Mouse (Mus musculus): ENCODE measurements around the gene Adprh.
A peak's percentile ranks its signal among the peaks of the same experiment; 100 is the strongest.

Adprh gene

DNA sequence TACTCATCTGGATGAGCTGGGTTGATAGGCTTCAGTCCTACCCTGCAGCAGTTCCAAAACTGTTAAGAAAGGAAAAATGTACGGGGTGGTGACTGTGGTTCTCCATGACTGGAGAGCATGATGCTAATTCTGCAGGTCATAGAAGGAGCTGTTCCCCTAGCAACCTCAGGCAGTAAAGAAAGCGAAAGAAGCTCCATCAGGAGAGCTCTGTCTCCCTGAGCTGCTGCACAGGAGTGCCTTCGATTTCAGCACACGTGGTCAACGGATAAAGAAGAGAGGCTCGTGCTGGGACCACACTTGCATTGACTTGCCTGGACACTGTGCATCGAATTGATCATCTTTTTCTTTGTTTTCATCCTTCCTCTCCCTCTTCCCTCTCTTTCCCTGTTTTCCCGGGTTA, 10.3 kb downstream of the Adprh start:
- no peak for DNase-seq (ENCODE audit: low read depth)

DNA sequence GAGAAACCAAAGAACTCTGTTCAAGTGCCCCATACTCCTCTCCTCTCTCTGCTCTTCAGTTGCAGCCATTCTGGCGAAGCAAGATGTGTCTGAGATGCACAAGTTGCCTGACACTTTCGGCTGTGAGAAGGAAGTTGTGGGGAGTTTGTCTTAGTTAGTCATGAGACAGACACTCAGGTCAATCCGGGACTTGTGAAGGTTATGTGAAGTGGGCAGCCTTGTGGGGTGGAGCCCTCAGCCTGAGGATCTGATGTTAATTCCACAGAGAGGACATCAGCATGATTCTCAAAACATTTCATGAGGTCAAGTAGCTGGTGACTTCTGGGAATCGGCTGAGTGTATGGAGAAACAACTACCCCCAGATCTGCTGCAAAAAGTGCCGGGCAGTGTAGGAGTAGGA, 10.9 kb downstream of the Adprh start:
- peak; percentile 29 for DNase-seq (ENCODE audit: low read depth)

- DNase-seq (ENCODE audit: low read depth) = no peak
Observed at GRCm38 (mm10) chr16:38440403-38440802, 12.1 kb downstream of the Adprh start.

DNA sequence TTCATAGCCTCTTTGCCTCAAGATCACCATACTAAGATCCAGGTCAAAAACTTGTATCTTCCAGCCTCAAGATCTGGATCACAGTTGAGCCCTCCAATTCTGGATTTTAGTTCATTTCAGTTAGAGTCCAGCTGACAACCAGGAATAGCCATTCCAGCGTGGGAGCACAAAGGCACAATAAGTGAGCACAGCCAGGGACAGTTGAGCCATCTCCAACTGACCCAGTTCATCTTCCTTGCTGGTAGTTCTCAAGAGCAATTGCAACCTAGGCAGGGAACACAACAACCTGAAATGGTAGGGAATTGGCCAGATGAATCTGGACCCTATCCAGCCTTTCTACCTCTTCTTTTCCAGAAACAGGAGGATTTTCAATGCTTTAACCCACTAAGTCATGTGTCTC, 13.3 kb downstream of the Adprh start:
- DNase-seq (ENCODE audit: low read depth) = no peak

DNA sequence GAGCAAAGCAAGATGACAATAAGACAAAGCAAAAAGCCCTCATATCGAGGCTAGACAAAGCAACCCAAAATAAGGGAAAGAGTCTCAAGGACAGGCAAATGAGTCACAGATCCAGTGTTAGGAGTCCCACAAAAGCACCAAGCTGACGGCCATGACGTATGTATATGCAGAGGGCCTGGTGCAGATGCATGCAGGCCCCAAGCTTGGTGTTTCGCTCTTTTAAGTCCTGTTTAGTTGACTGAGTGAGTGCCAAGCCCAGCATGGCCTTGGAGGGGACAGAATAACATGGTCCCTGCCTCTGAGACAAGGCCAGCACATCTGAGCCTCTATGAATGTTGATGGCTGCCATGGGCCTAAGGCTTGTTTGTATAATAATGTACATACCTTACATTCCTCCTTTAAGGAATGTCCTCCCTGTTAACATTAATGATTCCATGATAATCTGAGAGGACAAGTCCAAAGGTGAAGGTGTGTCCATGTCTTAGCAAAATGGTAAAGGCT, 18.2 kb downstream of the Adprh start:
- no peak for DNase-seq (ENCODE audit: low read depth)

GRCm38 (mm10) chr16:38433514-38433913, 19.0 kb downstream of the Adprh start:
- no peak for DNase-seq (ENCODE audit: low read depth)

GRCm38 (mm10) chr16:38432498-38433425, 19.7 kb downstream of the Adprh start, which contains the start of gene Pla1a:
TSS of gene Pla1a (minus strand) at chr16:38433145.
- no peak for DNase-seq (ENCODE audit: low read depth)

GRCm38 (mm10) chr16:38431446-38432185, 20.9 kb downstream of the Adprh start:
- no peak for DNase-seq (ENCODE audit: low read depth)

DNA sequence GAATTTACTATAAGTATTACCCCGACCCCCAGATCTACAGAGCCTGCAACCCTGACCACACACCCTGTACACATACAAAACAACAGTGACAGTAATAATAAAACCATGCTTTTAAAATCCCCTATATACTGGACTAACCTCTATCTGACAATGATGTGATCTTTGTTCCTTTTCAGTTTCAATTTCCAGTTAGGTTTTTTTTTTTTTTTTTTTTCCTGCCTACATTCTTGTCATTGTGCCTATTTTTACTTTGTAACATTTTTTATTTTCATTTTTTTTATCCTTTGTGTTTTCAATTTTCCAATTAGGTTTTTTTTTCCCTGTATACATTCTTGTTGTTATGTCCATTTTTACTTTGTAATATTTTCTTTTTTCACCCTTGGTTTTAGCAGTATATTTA, 26.7 kb downstream of the Adprh start:
- no peak for DNase-seq (ENCODE audit: low read depth)

- DNase-seq (ENCODE audit: low read depth) = no peak
Observed at GRCm38 (mm10) chr16:38425374-38425773, 27.1 kb downstream of the Adprh start.

GRCm38 (mm10) chr16:38414953-38415352, 37.5 kb downstream of the Adprh start:
- no peak for DNase-seq (ENCODE audit: low read depth)

DNA sequence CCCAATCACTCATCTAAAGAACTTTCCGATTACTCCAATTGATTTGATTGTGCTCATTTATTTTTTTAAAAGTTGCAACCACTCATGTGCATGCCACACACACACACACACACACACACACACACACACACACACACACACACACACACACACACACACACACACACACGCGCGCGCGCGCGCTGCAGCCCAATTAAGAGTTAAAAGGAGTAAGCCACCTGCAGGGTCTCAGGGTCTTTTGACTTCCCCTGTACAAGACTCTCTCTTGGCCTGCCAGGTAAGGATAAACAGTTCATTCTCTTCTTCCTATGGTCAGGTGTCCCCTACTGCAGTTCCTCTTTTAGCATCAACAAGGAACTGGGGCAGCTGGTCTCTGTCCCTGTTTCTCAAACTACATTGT, 44.1 kb downstream of the Adprh start:
- no peak for DNase-seq (ENCODE audit: low read depth)

DNA sequence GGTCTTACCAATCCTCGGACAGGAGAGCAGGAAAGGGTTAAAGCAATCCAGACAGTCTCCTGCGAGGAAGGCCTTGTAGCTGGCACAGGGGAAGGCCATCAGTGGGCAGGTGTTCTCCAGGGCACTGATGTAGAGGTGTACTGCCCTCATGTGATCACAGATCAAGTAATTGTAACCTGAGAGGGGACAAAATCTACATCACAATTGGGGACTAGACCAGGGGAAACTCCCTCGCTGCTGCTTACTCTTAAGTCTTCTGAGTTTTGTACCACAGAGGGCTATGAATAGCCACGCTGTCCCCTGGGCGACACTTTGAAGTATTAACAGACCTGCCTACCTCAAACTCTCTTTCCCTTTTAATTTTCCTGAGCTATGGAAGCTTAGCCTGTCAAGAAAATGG, 44.9 kb downstream of the Adprh start:
- DNase-seq (ENCODE audit: low read depth) = no peak

DNA sequence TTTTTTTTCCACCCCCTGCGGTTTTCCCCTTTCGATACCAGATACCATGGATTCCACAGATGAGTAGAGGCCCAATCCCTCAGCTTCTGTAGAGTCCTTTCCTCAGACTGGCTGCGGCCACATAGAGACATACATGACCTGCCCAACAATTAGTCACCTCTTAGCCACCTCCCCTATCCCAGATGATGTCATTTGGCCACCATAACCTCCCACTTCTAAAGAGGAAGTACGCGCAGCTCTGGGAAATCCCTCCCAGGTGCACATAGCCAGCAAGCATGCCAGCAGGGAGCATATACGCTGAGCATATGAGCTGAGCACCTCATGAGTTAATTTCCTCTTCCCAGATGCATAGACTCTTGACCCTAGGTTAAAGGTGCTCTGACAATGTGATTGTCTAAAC, 45.8 kb downstream of the Adprh start:
- DNase-seq (ENCODE audit: low read depth) = no peak

DNA sequence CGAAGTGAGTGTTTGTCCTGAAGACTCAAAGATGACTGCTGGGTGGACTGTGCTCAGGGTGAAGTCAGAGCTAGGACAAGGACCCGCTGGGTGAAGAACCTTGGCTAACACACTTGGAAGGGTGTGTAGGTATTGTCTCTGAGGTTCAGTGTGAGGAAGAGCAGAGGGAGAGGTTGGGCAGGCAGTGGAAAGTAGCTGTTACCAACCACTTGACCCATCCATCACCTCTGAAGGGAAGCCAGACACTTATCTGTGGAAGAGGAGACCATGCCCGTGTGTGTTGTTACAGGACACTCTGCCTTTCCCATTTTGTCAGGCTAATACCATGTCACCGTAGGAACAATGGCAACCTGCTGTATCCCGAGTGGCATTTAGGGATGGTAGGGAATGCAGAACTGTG, 46.2 kb downstream of the Adprh start:
- DNase-seq (ENCODE audit: low read depth) = no peak

DNA sequence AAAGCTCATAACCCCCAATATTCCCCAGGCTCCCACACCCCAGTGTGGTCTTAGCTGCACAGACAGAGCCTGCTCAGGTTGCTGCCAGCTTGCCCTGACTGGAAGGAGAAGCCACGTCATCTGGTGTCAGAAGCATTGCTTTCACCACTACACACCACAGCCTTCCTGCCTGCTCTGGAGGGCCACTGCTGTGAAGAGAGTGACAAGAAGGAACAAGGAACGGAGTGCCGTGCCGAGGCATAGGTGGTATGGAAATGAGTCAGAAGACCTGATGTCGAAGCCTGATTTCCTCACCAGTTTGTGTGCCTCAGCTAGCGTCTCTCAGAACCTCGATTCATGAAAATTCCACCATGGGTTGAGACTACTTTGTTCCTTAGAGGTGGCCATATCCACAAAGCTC, 48.9 kb downstream of the Adprh start:
- no peak for DNase-seq (ENCODE audit: low read depth)

DNA sequence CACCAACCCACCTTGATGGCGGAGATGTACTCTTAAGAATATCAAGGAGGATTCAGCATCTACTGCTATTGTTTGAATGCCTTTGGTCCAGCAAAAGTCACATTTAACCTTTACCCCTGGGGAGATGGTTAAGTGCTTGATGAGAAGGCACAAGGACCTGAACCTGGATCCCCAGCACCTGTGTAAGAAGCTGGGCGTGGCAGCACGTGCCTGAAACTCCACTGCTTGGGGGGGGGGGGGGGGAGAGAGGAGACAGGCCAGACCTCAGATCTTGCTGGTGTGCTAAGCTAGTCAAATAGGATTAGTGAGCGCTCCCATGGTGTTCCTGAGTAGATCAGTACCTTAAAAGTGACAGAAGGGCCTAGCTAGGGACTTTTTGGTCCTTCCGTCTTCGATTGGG, 51.0 kb downstream of the Adprh start:
- DNase-seq (ENCODE audit: low read depth) = no peak

- no peak for DNase-seq (ENCODE audit: low read depth)
Observed at GRCm38 (mm10) chr16:38400311-38400960, 52.1 kb downstream of the Adprh start.

DNA sequence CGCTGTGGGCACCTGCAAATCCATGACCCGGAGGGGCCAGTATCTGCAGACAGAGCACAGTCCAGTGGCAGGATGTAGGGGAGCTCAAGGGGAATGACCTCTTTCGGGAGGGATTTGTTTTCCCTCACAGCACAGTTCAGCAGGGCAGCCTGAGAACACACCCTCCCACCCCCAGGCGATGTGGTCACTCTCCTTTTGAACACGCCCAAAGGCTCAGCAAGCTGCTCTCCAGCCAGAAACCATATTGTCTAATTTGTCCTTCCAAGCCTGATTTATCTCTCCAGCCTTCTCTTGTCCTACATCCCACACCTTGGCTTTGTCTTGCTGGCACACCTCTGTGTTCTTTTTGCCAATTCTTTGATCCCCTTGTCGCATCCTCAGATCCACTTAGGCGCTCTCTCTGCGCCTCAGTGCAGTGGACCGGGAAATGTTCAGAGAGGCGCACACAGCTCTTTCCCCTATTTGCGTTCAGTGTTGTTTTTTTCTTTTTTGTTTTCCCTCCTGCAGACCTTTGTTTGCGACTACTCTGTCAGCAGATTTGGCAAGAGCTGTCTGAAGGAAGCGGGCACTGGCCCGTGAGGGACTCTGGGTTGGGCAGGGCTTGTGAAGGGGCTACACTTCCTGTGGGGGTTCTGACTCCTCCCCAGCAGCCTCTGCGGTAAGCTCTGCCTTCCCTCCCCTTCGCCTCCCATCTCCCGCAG, 52.8 kb downstream of the Adprh start:
- DNase-seq (ENCODE audit: low read depth) = no peak

DNA sequence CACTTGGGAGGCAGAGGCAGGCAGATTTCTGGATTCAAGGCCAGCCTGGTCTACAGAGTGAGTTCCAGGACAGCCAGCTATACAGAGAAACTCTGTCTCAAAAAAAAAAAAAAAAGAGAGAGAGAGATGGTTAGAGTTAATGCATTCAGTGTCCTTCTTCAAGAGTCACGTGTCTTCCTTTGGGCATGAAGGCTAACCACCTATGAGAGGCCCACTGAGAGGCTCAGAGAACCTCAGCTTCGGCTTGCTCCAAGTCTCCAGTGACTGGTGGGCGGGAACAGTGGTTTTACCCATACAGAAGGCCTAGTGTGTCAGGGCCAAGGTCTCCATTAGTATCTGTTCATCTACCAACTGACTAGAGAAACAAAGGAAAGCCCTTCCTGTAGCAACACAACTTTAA, 53.4 kb downstream of the Adprh start:
- DNase-seq (ENCODE audit: low read depth) = no peak

- DNase-seq (ENCODE audit: low read depth) = no peak
Observed at GRCm38 (mm10) chr16:38398266-38398665, 54.2 kb downstream of the Adprh start.

DNA sequence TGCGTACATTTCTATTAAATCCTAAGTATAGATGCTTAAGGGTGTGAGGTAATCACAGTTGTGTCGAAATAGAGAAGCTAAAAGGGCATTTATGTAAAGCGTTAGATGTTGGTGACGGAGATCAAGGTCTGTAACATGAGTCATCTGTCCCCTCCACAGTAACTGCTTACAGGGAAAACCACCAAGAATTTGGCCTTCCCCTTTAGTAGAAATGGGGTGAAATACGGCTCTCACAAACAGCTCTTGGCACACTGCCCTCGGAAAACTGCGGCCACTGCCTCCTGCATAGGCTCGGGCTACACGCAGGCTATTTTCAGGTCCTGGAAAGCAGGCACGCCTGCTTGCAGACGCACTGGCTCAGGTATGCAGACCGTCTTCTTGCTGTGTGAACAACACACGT, 56.3 kb downstream of the Adprh start:
- DNase-seq (ENCODE audit: low read depth) = peak; percentile 85
